Mouse (Mus musculus) CD4-positive, CD25-positive, alpha-beta regulatory T cell, adult 4 months (primary cell): Measurements from ENCODE around the gene Hmgb3. TPM values are rescaled to one million over a fixed set of nuclear protein-coding genes. Genes with fewer than 3 reads are reported as not detected.
"Not testable (repeated sequence)": the region's sequence is repeated elsewhere in the genome, so short reads cannot be mapped to it uniquely, and the experiment has no call there.

Experiments used
- ATAC-seq: one replicate; pipeline ENCODE4 v1.8.0; 2017
- polyA plus RNA-seq, 2 experiments: library from polyadenylated mRNA; unstranded; fragments of 100-300 nt; shearing (Covaris generic); gene quantifications; one replicate each; pipeline ENCODE4 v1.2.1; 2017

The Hmgb3 gene
- 10 to 100 TPM; 22.3 to 38.7 TPM for polyA plus RNA-seq

- ATAC-seq: peak; percentile 98
Measured at GRCm38 (mm10) chrX:71555415-71556114, at the start of gene Hmgb3. TSS of gene Hmgb3 (plus strand) at chrX:71555918.

DNA sequence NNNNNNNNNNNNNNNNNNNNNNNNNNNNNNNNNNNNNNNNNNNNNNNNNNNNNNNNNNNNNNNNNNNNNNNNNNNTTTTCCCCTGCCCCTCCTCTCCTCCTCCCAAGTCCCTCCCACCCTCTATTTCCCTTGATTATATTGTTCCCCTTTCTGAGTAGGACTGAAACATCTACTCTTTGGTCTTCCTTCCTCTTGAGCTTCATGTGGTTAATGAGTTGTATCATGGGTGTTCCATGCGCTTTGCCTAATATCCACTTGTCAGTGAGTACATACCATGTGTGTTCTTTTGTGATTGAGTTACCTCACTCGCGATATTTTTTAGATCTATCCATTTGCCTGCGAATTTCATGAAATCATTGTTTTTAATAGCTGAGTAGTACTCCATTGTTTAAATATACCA is 49.1 kb upstream of the Hmgb3 start:
- not testable (repeated sequence) for ATAC-seq

- no peak for ATAC-seq
Measured at GRCm38 (mm10) chrX:71519252-71519651, 36.5 kb upstream of the Hmgb3 start.

DNA sequence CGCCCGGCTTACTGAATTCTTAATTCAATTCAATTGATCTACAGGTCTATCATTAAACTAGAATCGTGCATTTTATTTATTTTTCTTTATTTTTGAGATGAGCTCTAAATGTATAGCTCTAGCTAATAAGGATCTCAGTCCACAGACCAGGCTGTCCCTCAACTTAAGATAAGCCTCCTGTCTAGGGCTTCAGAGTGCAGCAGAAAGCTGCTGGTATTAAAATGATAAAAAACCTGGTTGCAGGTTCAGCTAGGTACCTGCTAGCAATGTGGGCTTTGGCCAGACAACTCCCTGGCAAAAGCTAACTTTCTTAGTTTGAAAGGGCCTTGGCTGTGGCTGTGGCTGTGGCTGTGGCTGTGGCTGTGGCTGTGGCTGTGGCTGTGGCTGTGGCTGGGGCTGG is 32.8 kb upstream of the Hmgb3 start:
- ATAC-seq: no peak

DNA sequence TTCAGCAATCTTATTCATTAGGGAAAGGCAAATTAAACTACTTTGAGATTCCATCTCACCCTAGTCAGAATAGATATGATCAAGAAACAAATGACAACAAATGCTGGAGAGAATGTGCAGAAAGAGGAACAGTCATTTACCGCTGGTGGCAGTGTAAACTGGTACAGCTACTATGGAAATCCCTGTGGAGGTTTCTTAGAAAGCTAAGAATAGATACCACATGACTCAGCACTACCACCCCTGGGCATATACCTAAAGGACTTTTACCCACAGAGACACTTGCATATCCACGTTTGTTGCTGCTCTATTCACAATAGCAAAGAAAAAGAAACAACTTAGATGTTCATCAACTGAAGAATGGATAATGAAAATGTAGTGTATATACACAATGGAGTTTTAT is 31.4 kb upstream of the Hmgb3 start:
- no peak for ATAC-seq

- ATAC-seq: no peak
Measured at GRCm38 (mm10) chrX:71525593-71526299, 30.0 kb upstream of the Hmgb3 start.

- ATAC-seq: no peak
Measured at GRCm38 (mm10) chrX:71527461-71527860, 28.3 kb upstream of the Hmgb3 start.

DNA sequence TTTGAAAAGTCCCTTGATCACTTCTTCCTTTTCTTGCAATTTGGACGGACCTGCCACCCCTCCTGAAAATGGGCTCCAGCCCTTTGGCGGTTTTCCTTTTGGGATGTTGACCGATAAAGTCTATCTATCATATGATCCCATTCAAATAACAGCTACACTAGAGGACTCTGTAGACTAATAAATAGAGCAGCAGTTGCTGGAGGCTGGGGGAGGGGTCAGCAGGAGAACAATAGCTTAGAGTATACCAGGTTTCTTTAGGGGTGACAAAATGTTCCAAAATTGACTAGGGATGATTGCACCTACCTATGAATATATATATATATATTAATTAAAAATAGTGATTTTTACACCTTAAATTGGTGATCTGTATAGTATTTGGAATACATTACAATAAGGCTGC is 27.6 kb upstream of the Hmgb3 start:
- no peak for ATAC-seq

DNA sequence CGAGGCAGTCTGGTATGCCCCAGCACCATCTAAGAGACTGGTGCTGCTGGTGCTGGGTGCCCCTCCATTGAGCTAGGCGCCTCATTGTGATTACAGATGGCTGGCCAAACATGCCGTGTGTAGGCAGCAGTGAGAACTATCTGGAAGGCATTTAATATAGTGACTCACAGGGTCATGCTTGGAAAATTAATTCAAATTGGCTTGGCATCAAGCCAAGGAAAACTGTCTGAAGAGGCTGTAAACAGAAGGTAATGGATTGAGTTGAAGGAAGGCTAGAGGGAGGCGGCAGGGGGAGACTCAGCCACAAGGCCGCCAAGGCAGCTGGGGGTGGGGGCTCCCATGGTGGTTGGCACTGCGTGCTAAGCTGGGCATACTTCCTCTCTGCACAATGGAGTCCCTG is 27.1 kb upstream of the Hmgb3 start:
- no peak for ATAC-seq

GRCm38 (mm10) chrX:71532635-71533034 is 23.1 kb upstream of the Hmgb3 start:
- no peak for ATAC-seq

DNA sequence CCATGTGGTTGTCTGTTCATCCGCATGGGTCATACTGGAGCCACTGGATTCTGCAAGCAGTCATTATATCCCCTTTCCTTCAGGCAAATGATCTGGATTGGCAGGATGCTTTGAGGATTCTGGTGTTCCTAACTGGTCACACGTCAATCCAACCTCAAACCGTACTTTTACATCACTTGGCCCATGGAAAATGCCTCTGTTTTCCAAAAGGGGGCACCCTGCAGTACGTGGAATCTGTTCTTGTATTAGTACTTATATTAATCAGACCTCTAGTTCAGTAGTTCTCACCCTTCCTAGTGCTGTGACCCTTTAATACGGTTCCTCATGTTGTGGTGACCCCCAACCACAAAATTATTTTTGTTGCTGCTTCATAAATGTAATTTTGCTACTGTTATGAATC is 21.6 kb upstream of the Hmgb3 start:
- no peak for ATAC-seq

GRCm38 (mm10) chrX:71537791-71538190 is 17.9 kb upstream of the Hmgb3 start:
- no peak for ATAC-seq

GRCm38 (mm10) chrX:71540821-71541510 is 14.8 kb upstream of the Hmgb3 start:
- no peak for ATAC-seq

GRCm38 (mm10) chrX:71544731-71545130 is 11.0 kb upstream of the Hmgb3 start:
- ATAC-seq: peak; percentile 53

- no peak for ATAC-seq
Measured at GRCm38 (mm10) chrX:71545163-71545562, 10.6 kb upstream of the Hmgb3 start.

DNA sequence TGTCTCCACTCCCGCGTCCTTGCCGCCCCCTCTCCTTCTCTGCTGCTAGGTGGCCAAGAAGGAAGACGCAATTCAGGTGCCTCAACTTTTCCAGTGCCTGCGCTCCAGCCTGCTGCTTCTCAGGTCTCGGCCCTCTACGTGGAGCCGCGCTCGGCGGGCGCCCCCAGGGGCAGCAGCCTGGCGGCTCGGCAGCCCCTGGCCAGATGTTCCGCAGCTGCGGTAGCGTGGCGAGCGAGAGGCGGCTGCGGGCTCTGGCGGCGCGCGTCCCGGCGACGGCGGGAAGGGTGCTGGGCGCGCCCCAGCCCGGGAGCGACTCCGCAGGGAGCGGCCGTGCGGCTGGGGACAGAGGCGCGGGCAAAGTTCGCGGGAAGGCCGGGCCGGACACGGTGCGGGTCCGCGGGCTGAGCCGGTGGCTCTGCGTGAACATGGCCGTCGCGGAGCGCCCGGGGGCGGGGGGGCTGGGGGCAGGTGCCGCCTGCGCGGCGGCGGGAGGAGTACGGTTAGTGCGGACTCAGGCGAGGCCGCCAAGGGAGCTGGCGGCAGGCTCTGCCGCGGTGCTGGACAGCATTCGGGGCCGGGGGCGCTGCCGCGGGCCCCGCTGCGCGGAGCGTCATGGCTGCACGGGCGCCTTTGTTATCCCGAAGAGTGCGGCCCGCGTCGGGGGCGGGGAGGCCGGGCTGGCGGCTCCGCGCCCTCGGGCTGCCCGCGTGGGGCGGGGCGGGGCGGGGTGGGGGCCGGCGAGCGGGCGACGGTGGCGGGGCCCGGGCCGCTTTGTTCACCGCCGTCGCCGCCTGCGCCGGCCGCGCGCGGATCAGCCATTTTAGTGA is 610 bp downstream of the Hmgb3 start:
- ATAC-seq: peak; percentile 10

- no peak for ATAC-seq
Measured at GRCm38 (mm10) chrX:71556965-71557491, 1.3 kb downstream of the Hmgb3 start.

DNA sequence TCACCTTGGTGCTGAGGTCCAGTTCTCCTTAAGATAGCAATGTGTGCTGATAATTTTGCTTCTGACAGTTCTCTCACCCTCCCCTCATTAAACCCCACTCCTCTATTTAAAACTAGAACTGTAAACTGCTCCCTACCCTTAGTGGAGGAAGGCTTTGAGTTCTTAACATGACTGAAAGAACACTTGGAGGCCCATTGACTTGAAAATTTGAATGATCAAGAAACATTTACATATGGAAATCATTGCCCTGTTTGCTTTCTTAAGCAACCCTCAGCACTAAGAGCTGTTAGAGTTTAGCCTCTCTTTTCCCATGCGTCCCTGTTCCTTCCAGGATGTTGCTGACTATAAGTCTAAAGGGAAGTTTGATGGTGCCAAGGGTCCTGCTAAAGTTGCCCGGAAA is 3.6 kb downstream of the Hmgb3 start:
- ATAC-seq: no peak

GRCm38 (mm10) chrX:71560796-71561195 is 5.1 kb downstream of the Hmgb3 start:
- ATAC-seq: no peak

GRCm38 (mm10) chrX:71573132-71573900 is 17.6 kb downstream of the Hmgb3 start:
- ATAC-seq: no peak

DNA sequence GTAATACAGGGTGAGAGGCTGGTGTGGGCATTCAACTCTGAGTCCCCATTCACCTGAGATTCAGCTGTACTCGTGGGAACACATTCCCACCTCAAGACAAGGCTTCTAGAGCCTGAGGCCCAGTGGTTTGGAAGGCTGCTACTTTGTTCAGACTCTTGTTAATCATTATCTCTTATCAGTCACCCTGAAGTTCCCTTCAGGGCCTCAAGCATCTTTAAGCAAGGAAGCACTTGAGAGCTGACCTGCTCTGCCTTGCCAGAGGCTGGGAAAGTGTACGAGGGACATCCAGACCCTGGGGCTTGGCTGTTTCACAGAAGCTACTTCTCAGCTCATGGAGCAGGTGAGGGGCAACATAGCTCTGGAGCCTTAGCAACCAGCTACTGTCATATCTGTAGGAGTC is 19.8 kb downstream of the Hmgb3 start:
- no peak for ATAC-seq

- ATAC-seq: no peak
Measured at GRCm38 (mm10) chrX:71589181-71589580, 33.5 kb downstream of the Hmgb3 start.
